Mouse (Mus musculus) regulatory T cell (primary cell): ENCODE measurements at regions not wholly inside any gene's neighbourhood (a gene's known extent, or its start where the extent isn't known, plus 50 kb on each side); places are given as distances from the start of the nearest gene placed in this dataset.
"Not testable (repeated sequence)": the region's sequence is repeated elsewhere in the genome, so short reads cannot be mapped to it uniquely, and the experiment has no call there.

ENCODE experiments used
- in situ Hi-C: fragments of 300-600 bp; cut with MboI, MseI; formaldehyde crosslinking; loops from one replicate; pipeline ENCODE4 v1.15.1; 2025; ENCODE audit warnings: high pct_unique_total_duplicates

DNA sequence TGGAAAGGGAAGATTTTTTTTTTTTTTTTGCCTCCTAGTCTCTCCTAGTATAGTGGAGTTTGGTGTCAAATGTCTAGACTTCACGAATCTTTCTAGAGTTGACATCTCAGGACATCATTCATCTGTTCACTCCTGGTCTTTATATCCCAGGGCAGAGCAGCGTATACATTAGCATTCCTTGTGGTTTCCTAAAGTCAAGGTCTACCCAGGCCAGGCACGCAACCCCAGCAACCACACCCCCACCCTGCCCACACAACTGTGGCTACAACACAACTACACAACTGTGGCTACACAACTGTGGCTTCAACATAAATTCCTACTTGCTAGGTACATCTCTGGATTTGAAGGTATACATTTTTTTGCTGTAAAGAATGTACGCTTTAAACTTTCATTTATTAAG, 122.2 kb downstream of the Ppp1r3a start:
- in situ Hi-C loops, result no loop called here

DNA sequence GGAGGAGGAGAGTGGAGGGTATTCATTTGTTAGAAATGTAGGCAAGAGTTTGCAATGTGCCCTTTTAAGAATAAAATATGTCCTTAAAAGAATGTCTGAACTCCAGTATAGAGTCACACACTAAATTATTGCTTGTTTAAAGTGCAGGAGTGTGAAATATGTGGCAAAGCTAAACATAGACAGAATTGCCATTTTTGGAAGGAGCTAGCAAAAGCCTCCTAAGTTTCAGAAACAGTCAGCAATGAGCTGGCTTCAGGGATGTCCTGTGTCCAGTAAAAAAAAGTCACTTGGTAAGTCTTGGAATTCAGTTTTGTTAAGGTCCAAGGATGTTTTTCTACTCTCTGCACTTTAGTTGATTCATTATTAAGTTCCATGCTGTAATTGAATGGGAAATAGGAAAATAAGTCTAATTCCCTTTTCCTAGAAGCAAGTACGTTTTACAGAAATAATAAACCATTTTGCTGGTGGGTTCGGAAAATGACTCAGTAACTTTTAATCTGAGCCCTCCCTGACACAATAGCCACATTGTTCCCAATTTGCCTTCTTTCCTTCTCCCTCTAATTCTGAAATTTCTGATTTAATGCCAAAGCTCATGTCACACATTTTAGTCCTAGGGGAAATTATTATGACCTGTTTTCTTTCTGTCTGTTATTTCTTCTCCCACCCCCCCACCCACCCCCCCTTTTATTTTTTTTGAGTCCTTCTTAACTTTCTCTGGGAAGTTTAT, 123.2 kb downstream of the Ppp1r3a start:
- in situ Hi-C loops, result no loop called here

DNA sequence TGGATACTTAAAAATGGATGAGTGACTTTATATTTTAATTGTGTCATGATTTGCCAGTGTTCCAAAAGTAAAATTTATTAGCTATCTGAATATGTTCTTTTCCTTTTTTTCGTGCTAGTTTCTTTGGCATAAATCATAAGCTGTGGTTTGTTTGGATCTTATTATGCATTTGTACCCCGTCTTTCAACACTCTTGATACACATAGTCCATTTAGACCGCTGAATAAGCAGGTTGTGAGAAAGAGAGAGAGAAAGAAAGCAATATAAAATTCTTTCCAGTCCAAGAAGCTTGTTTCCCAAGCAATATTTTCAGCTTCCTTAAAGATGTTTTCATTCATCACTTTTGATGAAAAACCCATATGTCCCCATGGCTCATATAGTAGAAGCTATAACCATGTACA, 138.4 kb downstream of the Ppp1r3a start:
- in situ Hi-C loops, result loop anchor here (25.0 kb wide), 1 partner anchor 1246 kb away; no protein-coding TSS in a partner anchor

DNA sequence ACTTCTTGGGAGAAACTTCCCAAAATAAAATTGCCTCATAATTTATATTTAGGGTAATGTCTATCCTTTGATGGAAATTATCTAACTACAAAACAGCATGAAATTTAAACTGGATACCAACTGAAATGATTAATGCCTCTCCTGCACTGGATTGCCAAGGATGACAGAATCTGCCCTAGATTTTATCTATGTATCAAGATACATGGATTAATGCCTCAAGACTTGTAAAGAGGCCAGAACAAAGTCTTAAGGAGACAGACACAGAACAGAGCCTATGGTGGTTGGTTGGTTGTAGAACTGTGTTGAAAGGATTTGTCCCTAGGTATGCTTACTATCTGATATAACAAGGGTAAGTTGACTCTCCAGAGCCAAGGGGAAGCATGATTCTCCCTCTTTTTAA, 147.0 kb downstream of the Ppp1r3a start:
- in situ Hi-C loops, result loop anchor here (25.0 kb wide), 1 partner anchor 1254 kb away; no protein-coding TSS in a partner anchor

DNA sequence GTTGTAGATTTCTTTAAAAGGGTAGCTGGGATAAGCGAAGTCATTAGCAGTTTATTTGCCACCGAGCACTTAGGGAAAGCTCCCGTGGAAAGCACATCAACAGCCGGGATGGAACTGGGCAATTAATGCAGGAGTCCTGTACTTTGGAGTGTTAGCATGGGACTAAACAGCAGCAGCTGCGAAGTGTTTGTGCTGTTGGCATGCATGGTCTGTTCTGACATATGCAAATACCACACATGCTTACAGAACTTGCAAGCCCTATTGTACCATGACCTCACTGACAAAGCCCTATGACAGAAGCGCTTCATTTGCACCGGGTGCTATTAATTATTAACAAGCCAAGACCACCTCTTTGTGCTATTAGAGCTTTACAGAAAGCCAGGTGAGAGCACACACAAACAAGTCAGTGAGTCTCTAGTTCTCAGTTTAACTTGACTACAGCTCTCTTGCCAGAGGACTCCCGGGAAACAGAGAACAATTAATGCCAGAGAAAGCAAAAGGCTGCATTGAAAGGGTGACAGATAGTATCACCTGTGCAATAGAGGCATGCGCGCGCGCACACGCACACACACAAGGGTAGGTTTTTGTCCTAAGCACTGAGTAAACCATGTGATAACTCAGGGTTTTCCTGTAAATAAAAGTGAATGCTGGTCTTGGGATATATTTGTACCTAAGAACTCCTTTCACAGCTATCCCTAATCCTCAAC, 154.4 kb downstream of the Ppp1r3a start:
- in situ Hi-C loops, result loop anchor here (25.0 kb wide), 1 partner anchor 1262 kb away; no protein-coding TSS in a partner anchor

DNA sequence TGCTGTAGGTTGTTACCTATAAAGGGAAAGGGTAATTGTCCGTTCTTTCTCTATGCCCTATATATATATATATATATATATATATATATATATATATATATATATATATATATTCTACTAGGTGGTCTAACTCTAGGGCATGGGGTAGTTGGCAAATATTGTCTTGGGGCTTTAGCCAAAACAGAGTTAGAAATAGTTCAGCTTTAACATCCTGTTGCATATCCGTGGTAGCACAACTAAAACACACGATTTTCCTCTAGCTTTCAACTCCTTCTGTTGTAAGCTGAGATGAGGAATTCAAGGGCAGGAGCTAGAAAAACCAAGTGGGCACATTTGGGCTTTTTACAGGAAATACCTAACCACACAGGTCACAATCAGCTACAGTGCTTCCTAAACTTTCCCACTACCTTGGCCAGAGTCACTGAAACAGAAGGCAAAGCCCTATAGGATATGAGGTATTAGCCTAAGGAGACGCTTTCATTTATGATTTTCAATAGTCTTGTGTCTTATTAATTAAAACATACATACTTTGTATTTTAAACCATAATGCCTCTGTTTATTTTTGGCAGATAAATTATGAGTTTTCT, 158.1 kb downstream of the Ppp1r3a start:
- in situ Hi-C loops, result no loop called here

DNA sequence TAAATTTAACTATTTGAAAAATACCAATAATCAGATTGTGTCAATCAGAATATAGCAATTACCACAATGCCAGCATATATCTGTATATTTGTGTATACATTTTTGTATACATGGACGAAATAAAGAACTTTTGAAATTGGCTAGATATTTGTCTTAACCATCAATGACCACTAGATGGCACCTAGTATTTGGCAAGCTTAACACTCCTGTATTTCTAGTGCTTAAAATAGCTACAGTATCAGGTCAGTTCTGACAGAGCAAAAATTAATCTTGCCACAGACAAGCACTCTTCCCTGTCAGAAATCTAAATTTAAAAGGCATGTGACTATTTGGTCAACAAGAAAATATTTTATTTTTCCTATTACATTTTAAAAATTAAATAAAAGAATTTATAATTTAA, 169.2 kb downstream of the Ppp1r3a start:
- in situ Hi-C loops, result no loop called here

DNA sequence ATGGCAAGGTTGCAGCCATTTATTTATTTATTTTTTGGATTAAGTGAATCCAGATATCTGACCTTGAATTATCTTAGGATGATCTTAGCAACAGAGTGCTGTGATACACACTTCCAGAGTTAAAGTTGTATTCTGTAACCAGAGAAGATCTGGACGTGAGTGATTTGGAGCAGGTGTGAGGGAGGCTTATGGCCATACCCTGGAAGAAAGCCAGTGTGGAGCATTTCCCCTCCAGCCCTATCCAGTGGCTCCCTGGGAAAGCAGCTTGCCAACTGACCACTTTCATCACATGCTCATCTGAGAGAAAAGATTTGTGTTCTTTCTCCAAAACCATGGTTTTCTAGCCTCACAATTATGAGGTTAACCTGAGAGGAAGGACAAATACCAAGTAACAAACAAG, 171.2 kb downstream of the Ppp1r3a start:
- in situ Hi-C loops, result no loop called here

DNA sequence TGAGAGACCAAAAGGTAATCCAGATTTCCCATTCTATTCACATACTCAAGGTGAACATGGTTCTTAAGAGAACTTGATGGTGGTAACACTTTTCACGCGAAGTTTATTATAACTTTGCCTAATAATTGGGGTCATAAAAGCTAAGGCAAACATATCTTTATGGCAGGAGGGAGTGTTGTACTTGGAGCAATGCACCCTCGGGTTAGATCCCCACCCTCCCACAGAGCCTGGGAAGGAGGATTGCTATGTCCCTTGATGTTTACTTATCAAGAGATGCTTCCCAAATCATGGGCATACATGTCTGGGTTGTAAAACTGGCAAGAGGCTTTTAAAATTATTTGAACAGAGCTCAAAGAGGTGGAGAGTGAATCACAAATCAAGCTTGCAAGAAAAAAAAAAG, 180.5 kb downstream of the Ppp1r3a start:
- in situ Hi-C loops, result no loop called here

DNA sequence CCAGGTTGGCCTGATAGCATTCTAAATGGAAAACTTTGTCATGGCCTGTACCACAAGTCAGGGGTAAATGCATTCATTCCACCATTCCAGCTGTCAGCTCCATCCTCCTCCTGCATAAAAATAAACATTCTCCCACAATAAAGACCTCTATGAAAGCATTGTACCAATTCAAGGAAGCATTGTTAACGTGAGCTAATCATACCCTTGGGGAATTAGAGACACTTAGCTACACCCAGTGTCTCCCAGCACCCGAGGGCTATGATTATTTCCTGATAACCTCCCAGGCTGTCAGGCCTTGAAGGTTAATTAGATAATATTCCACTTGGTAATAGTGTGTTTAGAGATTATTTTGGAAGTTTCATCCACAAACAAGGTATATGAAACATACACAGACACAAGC, 182.1 kb downstream of the Ppp1r3a start:
- in situ Hi-C loops, result no loop called here

DNA sequence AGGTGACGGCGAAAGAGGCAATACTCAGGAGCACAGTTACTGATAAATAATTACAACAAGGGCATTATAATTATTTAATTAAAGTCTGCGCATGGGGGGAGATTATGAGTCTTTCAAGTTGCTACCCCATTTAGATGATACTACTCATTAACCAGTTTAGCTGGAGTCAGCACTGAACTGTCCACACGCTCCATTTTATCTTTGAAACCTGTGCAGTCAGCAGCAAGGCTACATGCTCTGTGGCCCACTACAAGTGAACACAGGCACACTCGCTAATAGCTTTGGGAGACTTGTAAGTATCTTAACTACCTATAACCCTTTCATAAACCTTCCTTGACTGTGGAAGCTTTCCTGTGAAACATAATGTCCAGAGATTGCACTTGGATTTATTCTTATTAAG, 214.7 kb downstream of the Ppp1r3a start:
- in situ Hi-C loops, result no loop called here

DNA sequence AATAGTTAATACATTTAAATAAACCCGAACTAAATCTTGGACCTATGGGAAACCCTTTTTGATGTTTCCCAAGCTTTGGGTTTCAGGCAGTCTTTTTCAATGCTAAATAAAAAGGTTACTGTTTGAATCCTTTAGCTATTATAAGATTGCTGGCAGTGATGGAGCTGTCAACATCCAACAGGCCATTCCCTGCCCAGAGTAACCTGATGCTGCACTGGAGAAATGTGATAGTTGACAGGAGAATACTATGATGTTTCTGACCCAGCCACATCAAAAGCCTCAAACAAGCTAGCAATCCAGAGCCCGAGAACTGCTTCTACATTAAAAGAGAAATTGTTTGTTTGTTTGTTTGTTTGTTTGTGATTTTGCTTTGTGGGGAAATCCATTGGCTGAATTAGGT, 226.0 kb downstream of the Ppp1r3a start:
- in situ Hi-C loops, result no loop called here

DNA sequence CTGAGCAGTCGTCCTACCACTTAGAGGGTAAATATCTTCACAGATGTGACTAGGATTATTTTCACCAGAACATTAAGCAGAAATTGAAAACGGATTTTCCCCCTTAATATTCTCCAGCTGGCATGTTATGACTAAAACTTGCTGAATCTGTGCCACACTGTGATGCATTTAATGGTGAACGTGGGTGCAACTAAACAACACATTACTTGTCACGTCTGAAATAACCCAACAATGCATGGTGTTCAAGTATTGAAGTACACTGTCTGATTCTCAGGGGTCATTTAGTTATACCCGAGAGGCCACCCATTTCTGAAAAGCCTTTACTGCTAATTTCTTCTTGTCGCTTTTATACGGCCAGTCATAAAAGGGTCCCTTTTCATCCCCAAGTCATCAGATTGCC, 226.5 kb downstream of the Ppp1r3a start:
- in situ Hi-C loops, result no loop called here

DNA sequence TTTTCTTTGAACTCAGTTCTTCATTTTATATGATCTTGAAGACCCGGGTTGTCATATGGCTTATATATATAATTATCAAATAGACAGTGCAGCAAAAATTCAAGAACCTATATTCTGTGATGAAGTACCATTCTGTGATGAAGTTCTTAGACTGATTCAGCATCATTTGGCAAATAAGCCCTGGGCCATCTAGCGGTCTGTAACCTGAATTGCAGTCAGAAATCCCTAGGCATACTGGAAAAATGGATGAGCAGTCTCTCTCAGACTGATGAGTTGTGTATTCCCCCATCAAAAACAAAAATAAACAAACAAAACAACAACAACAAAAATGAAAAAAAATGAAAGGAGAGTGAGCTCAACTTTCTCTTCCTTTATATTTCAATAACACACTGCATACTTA, 232.3 kb downstream of the Ppp1r3a start:
- in situ Hi-C loops, result no loop called here

DNA sequence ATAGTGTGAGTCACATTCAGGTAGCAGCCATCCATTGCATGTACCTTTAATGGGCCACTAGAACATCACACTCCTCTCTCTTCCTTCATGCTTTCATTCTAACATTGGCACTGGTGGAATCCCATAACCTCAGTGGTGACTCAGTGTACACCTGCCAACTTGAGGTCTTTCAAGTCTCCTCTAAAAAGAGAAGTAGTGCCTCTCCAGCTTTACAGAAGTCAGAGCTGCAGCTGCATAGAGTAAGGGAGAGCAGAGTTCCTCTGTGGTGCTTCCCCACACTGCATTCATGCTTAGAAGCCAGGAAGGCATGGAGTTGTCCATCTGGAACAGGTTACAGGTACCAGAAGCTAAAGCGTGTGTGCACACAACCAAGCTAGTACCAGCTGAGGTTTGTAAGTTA, 233.8 kb downstream of the Ppp1r3a start:
- in situ Hi-C loops, result no loop called here

DNA sequence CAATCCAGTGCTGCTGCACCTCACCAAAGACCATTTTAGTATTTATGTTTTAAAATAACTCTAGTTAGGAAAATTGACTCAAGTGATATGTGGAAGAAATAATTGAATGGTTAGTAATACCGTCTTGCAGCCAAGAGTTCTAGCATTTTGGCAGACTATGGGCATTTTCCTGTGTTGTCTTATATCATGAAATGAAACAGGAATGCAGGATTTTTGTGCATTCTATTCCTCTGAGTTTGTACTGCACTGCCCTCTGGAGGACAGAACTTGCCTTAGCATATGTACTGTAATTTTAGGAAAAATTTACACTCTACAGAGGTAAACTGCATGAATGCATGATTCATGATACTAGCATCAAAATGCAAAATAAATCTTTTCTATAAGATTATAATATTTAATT, 250.9 kb downstream of the Ppp1r3a start:
- in situ Hi-C loops, result no loop called here

DNA sequence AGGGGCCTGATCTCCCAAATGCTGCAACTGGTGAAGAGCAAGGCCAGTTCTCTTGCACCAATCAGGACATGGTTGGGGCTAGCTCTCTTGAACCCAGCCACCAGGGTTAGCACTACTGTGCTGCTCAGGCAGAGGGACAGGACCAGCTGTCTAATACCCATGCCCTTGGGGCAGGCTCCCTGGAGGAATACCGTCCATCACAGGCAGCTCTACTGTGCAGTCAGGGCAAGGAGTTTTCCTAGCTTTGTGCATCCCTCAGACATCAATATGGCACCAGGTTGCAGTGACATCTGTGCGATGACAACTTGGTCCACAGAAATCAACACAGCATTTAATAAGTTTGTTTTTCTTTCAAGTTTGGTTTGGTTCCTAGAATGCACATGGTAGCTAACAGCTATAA, 254.4 kb downstream of the Ppp1r3a start:
- in situ Hi-C loops, result no loop called here

DNA sequence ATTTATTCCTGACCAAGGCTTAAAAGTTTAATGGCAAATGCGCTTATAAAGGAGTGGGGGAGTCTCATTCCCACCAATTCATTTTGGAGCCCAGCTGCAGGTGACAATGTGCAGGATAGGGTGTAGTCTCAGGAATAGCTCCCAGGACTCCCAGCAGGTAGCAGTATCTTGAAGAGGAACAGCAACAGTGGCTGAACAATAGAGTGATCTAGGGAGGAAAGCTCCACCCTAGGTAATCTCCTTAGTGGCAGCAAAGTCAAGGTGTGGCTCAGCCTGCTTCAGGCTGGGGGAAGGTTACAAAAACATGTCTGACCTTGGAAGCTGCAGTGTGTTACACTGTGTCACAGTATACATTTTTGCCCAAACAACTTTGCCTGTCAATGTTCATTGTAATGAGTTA, 255.2 kb downstream of the Ppp1r3a start:
- in situ Hi-C loops, result not testable (repeated sequence)

DNA sequence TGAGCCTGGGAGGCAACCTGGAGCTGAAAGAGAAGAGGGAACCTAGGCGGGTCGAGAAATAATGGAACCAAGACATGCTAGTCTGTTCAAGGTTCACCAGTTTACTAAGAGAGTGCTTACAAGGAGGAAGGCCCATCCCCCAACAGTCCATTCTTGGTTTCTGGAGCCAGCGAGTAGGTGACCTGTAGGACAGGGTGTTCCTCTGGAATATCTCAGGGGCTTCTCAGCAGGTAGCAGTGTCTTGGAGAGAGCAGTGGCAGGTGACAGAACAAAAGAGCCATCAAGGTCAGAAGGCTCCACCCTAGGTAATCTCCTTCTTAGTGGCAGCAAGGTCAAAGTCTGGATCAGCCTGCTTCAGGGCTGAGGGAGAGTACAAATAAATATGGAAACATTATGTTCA, 268.4 kb downstream of the Ppp1r3a start:
- in situ Hi-C loops, result not testable (repeated sequence)

DNA sequence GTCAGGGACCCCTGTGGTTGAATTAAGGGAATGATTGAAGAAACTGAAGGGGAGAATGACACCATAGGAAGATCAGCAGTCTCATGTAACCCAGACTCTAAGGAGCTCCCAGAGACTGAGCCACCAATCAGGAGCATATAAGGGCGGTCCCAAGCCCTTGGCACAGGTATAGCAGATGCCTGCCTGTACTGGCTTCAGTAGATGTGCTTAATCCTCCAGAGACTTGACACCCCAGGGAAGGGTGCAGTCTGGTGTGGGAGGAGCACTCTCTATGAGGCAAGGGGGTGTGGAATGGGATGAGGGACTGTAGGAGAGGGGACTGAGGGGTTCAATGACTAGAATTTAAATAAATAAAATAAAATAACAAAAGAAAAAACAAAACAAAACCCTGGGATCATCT, 298.7 kb downstream of the Ppp1r3a start:
- in situ Hi-C loops, result no loop called here

DNA sequence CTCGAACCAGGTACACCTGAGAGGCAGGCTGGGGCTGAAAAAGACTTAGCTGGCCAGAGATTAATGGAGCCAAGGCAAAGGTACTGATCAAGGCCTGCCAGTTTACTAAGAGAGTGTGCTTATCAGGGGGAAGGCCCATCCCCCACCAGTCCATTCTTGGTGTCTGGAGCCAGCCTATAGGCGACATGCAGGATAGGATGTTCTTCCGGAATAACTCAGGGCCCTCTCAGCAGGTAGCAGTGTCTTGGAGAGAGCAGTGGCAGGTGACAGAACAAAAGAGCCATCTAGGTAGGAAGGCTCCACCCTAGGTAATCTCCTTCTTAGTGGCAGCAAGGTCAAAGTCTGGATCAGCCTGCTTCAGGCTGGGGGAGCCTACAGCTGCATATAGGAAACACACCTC, 301.8 kb downstream of the Ppp1r3a start:
- in situ Hi-C loops, result not testable (repeated sequence)

DNA sequence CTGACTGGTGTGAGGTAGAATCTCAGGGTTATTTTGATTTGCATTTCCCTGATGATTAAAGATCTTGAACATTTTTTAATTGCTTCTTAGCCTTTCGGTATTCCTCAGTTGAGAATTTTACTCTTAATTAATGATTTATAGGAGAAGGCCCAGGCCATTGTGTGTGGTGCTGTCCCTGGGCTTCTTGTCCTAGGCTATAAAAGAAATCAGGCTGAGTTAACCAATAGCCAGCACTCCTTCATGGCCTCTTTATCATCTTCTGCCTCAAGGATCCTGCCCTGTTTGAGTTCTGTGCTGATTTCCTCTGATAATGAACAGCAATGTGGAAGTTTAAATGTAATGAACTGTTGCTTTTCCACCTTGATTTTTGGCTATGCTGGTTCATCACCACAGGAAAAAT, 323.3 kb downstream of the Ppp1r3a start:
- in situ Hi-C loops, result no loop called here

DNA sequence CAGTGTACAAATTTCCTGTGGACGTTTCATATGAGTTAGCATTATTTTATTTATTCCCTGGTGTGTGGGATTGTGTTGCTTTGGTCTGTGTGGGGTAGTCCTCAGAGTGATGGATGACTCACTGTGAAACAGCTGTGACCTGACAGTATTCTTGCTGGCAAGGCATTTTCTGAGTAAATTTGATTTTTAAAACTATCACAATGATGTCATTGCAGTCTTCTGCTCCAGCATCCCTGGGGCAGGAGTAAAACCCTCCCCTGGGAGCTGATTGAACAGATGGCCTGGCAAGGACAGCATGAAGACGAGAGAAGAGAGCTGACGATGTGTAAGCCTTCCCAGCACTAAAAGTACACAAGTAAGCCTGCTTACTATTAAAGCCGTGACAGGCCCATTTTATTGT, 345.3 kb downstream of the Ppp1r3a start:
- in situ Hi-C loops, result no loop called here
